In the genomic region with DNA sequence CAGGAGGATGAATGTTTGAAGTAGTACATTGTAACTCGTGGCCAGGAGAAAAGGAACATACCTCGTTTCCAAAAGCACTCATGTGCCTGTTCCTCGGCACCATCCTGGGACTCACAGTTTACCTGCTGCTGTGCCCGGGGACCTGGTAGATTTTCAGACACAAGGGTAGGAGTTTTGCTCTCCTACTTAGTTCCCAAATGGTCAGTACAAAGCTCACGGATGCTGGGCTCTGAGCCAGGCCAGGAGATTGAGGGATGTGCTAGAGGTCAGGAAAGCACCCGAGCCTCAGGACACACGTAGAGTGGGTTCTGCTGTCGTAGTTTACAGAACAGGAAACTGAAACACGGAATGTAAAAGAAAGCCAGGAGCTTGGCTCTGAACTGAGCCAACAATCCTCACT, we compare ENCODE assay signal across 15 mouse cellular contexts. TPM values are rescaled to one million over a fixed set of nuclear protein-coding genes. Genes with fewer than 3 reads are reported as not detected.
DNase-seq lines count a peak whose midpoint lies in the region.
"Had no signal": no experiment of that assay in that cellular context is flagged by ENCODE, and none has a peak within 500 bp of the region (broad histone marks: within the 10 kb centered on the region; RNA-seq: fewer than 3 reads in every experiment).

No protein-coding gene starts in this region.

- DNase-seq in heart, adult 11 months: peak; percentile 76
- DNase-seq in heart, adult 8-10 months (ENCODE audit: low spot score): no peak
- DNase-seq: adrenal gland, adult 2 months; adrenal gland, adult 8-10 months; adrenal gland, postnatal 10 days; adrenal gland, postnatal 14 days; adrenal gland, postnatal 25 days; adrenal gland, postnatal 36 days; B cell, adult 2 months; cerebellum, adult 11 months; cerebellum, adult 11-12 months; cerebellum, adult 18-20 months; cerebellum, adult 2 months had no signal

RNA-seq across cellular contexts. Expression of gene Shisa6, which starts 29.5 kb away (rescaled TPM):
- total RNA-seq in heart, adult 8-10 months (2022): 1 to 10 TPM in 2 of 4 experiments, under 1 TPM in 2; 0.60 to 3.3 (median 1.4) TPM
- total RNA-seq: CH12.LX, MEL had no signal
